Mouse (Mus musculus): ENCODE measurements around the gene Kcnh2.

- TF ChIP-seq CTCF (IDR thresholded peaks at IDR 0.05; ENCODE audit: extremely low read depth, insufficient read length, insufficient replicate concordance, low read depth, low read length) (peak; percentile 64; the same call in 1 of the 2 replicates), POLR2A (IDR thresholded peaks at IDR 0.05; ENCODE audit: low read depth, low read length) (no peak)
Observed at GRCm38 (mm10) chr5:24303199-24303598, 48.2 kb downstream of the Kcnh2 start.

Measured in small intestine, adult 2 months (tissue).